ENCODE assay signal across 20 mouse cellular contexts in genomic region chr2:180398481-180398754, GRCm38 (mm10). TPM values are rescaled to one million over a fixed set of nuclear protein-coding genes. Genes with fewer than 3 reads are reported as not detected.
DNase-seq lines count a peak whose midpoint lies in the region; ATAC-seq lines count a peak whose summit lies in the region.
"Had no signal": no experiment of that assay in that cellular context is flagged by ENCODE, and none has a peak within 500 bp of the region (broad histone marks: within the 10 kb centered on the region; RNA-seq: fewer than 3 reads in every experiment).

No protein-coding gene starts in this region.

- no peak for ATAC-seq in heart, embryonic 16.5 days (replicated peaks; ENCODE audit: extremely low read depth, insufficient read depth, low FRiP score)
- ATAC-seq in hindbrain, embryonic 16.5 days, result no peak
- ATAC-seq: forebrain, embryonic 14.5 days; intestine, embryonic 15.5 days had no signal

- intact Hi-C loops in gastrocnemius, postnatal 14 days (cut with DNase I; ENCODE audit: low total_unique reads), result no loop called here

- 87% methylated on average over 4 of the region's 4 CpGs for WGBS in heart, embryonic 10.5 days
- WGBS in heart, embryonic 16.5 days, result 70% methylated on average over 4 of the region's 4 CpGs
- 88% methylated on average over 4 of the region's 4 CpGs for WGBS in hindbrain, embryonic 16.5 days

- no peak overlapping the region for H3K4me3 ChIP-seq in heart, embryonic 10.5 days
- no peak overlapping the region for H3K4me3 ChIP-seq in heart, embryonic 16.5 days (ENCODE audit: low read length)
- H3K4me3 ChIP-seq in hindbrain, embryonic 16.5 days (ENCODE audit: low read length), result no peak overlapping the region
- H3K4me3 ChIP-seq: embryonic facial prominence, embryonic 15.5 days; erythroblast, embryonic 14.5 days; forebrain, embryonic 10.5 days; hindbrain, embryonic 13.5 days; intestine, embryonic 15.5 days had no signal

- peaks cover 59% of the 10 kb centered on the region for H3K4me1 ChIP-seq in heart, embryonic 10.5 days
- H3K4me1 ChIP-seq in heart, embryonic 16.5 days (ENCODE audit: control insufficient read depth, insufficient read depth, low read length), result peaks cover 49% of the 10 kb centered on the region
- H3K4me1 ChIP-seq in hindbrain, embryonic 16.5 days (ENCODE audit: control insufficient read depth, insufficient read depth, low read depth, low read length), result no peaks in the 10 kb centered on the region
- H3K4me1 ChIP-seq: embryonic facial prominence, embryonic 15.5 days; hindbrain, embryonic 13.5 days; intestine, embryonic 15.5 days had no signal

- H3K27ac ChIP-seq in heart, embryonic 10.5 days, result 0 out of 2 replicates have a peak overlapping the region, but pooled peaks have one; percentile 5
- H3K27ac ChIP-seq in heart, embryonic 16.5 days (ENCODE audit: low read length), result peak overlapping the region; percentile 80
- H3K27ac ChIP-seq in hindbrain, embryonic 16.5 days (ENCODE audit: low read depth, low read length), result no peak overlapping the region
- H3K27ac ChIP-seq: embryonic facial prominence, embryonic 15.5 days; forebrain, embryonic 10.5 days; hindbrain, embryonic 13.5 days; intestine, embryonic 15.5 days had no signal

- H3K36me3 ChIP-seq in heart, embryonic 10.5 days, result peaks cover 27% of the 10 kb centered on the region; the same call in 1 of the 2 replicates
- H3K36me3 ChIP-seq in heart, embryonic 16.5 days (ENCODE audit: control insufficient read depth, insufficient read depth), result 0 out of 2 replicates have a peak, but pooled peaks cover 4% of the 10 kb centered on the region
- H3K36me3 ChIP-seq in hindbrain, embryonic 16.5 days (ENCODE audit: control insufficient read depth, insufficient read depth, low read length), result no peaks in the 10 kb centered on the region
- H3K36me3 ChIP-seq: embryonic facial prominence, embryonic 15.5 days; forebrain, embryonic 10.5 days; hindbrain, embryonic 13.5 days; intestine, embryonic 15.5 days had no signal

- no peaks in the 10 kb centered on the region for H3K27me3 ChIP-seq in heart, embryonic 10.5 days (ENCODE audit: insufficient read depth, poor library complexity, severe bottlenecking)
- H3K27me3 ChIP-seq in heart, embryonic 16.5 days (ENCODE audit: control insufficient read depth, insufficient read depth, low read length), result no peaks in the 10 kb centered on the region
- no peaks in the 10 kb centered on the region for H3K27me3 ChIP-seq in hindbrain, embryonic 16.5 days (replicated peaks; ENCODE audit: control insufficient read depth, insufficient read depth, low read length)
- H3K27me3 ChIP-seq: hindbrain, embryonic 13.5 days had no signal

- H3K9ac ChIP-seq in heart, embryonic 16.5 days (ENCODE audit: low read length), result no peak overlapping the region
- H3K9ac ChIP-seq in hindbrain, embryonic 16.5 days (ENCODE audit: low read depth, low read length), result no peak overlapping the region
- H3K9ac ChIP-seq: embryonic facial prominence, embryonic 15.5 days; hindbrain, embryonic 13.5 days; intestine, embryonic 15.5 days had no signal

- no peaks in the 10 kb centered on the region for H3K9me3 ChIP-seq in heart, embryonic 10.5 days
- no peaks in the 10 kb centered on the region for H3K9me3 ChIP-seq in heart, embryonic 16.5 days (replicated peaks; ENCODE audit: control insufficient read depth, low read length)
- no peaks in the 10 kb centered on the region for H3K9me3 ChIP-seq in hindbrain, embryonic 16.5 days (ENCODE audit: control insufficient read depth, low read length)
- H3K9me3 ChIP-seq: embryonic facial prominence, embryonic 15.5 days; forebrain, embryonic 10.5 days; hindbrain, embryonic 13.5 days; intestine, embryonic 15.5 days had no signal

- H3K4me2 ChIP-seq in heart, embryonic 16.5 days (ENCODE audit: low read depth, low read length), result no peak overlapping the region
- no peak overlapping the region for H3K4me2 ChIP-seq in hindbrain, embryonic 16.5 days (ENCODE audit: low read length)
- H3K4me2 ChIP-seq: embryonic facial prominence, embryonic 15.5 days; hindbrain, embryonic 13.5 days; intestine, embryonic 15.5 days had no signal

- peak; percentile 69 for DNase-seq in gastrocnemius, postnatal 10 days
- DNase-seq in gastrocnemius, postnatal 14 days, result no peak
- DNase-seq in heart, embryonic 10.5 days (ENCODE audit: low spot score), result no peak
- no peak for DNase-seq in heart, adult 8-10 months (ENCODE audit: low spot score)
- DNase-seq in layer of hippocampus, postnatal 25 days (ENCODE audit: extremely low spot score in 1 of 2, low spot score in 1 of 2), result no peak
- DNase-seq: adrenal gland, postnatal 10 days; cerebellum, adult 11 months; cerebellum, adult 8-10 months; cerebellum, postnatal 14 days; embryo, embryonic 11 days; kidney, adult 2 months had no signal

RNA-seq across cellular contexts. Expression of gene Slco4a1, which starts 57.6 kb away (rescaled TPM):
- total RNA-seq in gastrocnemius, postnatal 10 days (2021), result under 1 TPM; 0.28 to 0.41 TPM
- total RNA-seq in gastrocnemius, postnatal 14 days (2021), result under 1 TPM; 0.23 to 0.24 TPM
- 0.59 and 0.60 TPM in 2 replicates for polyA plus RNA-seq in heart, embryonic 10.5 days (2016; fragmentation: Nextera tagmentation; extraction: Ambion mirVana)
- under 1 TPM in 2 of 4 experiments, not detected in 2; 0.09 to 0.34 TPM for total RNA-seq in heart, adult 8-10 months (2022)
- 0.84 and 2.1 TPM in 2 replicates for polyA plus RNA-seq in heart, embryonic 16.5 days (2015; fragmentation: Nextera tagmentation; extraction: Ambion mirVana)
- 2.7 and 3.0 TPM in 2 replicates for polyA plus RNA-seq in hindbrain, embryonic 16.5 days (2015; fragmentation: Nextera tagmentation; extraction: Ambion mirVana)
- total RNA-seq in layer of hippocampus, postnatal 25 days (2021), result 1 to 10 TPM in 1 of 2 experiments, under 1 TPM in 1; 0.96 to 1.2 TPM
- total RNA-seq: MEL had no signal
